Mouse (Mus musculus): Measurements from ENCODE around the gene Exd2. TPM values are rescaled to one million over a fixed set of nuclear protein-coding genes. Genes with fewer than 3 reads are reported as not detected.

Exd2 gene
- total RNA-seq, 2 experiments from 2014 or later: 61.7 to 64.9 TPM

DNA sequence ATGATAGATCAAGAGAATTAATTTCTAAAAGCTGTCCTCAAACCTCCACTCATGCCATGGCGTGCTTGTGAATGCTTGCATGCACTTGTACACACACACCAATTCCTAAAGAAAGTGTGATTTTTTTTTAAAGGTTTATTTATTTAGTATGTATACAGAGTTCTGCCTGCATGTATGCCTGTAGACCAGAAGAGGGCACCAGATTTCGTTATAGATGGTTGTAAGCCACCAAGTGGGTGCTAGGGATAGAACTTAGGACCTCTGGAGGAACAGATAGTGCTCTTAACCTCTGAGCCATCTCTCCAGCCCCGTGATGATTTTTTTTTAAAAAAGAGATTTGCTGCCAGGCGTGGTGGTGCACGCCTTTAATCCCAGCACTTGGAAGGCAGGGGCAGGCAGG lies 30.4 kb downstream of the Exd2 start:
- DNase-seq (ENCODE audit: low spot score in 2 of 2): no peak

GRCm38 (mm10) chr12:80495691-80496090 lies 32.8 kb downstream of the Exd2 start:
- no peak for DNase-seq (ENCODE audit: low spot score in 2 of 2)

DNA sequence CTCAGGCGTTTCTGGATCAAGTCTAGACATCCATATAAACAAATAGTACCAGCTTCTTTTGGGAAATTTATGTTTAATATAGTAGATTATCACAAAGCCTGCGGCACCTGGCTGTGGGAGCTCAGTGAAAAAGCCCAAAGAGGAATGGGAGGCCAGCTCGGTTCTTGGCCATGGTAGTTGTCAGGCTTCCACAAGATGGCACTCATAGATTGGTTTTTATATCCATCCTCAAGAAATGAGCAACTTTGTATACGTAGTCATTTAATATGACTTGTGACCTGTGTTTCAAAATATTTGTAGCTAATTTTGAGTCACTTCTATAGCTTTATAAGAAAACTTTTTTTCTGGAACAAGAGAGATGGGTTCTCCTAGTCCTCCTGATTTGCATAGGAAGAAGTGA lies 35.5 kb downstream of the Exd2 start:
- no peak for DNase-seq (ENCODE audit: low spot score in 2 of 2)

GRCm38 (mm10) chr12:80500506-80500905 lies 37.6 kb downstream of the Exd2 start:
- no peak for DNase-seq (ENCODE audit: low spot score in 2 of 2)

DNA sequence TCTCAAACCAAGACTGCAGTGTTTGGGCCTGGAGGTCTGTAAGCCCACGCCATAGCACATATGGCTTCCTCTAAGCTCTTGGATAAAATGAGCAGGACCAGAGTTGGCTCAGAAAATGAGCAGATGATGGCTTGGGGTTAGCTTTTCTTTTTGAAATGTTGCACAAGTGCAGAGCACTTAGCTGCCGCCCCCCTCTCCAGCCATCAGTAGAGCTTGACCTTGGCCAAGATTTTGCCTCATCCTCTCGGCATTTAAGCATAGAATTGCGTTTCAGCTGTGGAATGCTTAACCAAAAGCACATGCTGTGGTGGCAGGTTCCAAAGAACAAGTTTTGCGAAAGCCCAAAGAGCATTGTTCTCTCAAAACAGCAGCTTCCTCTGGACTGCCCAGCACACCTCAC lies 41.8 kb downstream of the Exd2 start:
- DNase-seq (ENCODE audit: low spot score in 2 of 2): no peak

DNA sequence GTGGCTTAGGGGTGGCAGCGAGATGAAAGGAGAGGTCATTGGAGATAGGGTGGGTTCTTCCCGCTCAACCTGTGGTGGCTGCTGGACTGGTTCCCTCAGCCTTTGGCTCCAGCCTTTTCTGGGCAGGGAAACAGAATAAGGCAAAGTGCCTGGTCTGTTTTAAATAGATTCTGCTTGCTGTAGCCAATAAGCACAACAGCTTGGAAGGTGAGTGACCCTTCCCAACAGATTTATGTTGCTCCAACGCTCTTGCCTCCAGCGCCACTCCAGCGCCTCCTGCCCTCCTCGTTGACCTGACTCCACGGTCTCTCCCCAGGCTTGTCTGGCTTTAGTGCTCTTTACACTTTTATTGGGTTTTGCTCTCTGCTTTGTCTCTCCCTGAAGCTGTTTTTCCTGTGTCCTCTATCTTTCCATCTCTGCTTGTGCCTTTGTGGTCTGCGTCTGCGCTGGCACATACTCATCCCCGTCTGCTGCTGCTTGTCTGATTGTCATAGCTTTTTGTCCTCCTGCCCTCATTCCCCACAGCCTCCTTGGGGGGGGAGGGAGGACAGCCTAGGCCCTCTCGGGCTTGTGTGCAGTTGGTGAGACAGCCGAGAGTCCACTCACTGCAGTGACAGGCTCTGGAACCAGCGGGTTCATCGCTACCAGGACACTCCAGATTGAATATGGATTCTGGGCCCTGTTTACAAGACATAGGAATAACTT lies 44.3 kb downstream of the Exd2 start:
- DNase-seq (ENCODE audit: low spot score in 2 of 2): no peak

GRCm38 (mm10) chr12:80517977-80518376 lies 55.1 kb downstream of the Exd2 start, which contains the start of gene Galnt16:
Gene Galnt16 (plus strand): TSS chr12:80518277.
- DNase-seq (ENCODE audit: low spot score in 2 of 2): no peak

GRCm38 (mm10) chr12:80518393-80518756 lies 55.5 kb downstream of the Exd2 start:
- DNase-seq (ENCODE audit: low spot score in 2 of 2): peak; percentile 41 to 49

DNA sequence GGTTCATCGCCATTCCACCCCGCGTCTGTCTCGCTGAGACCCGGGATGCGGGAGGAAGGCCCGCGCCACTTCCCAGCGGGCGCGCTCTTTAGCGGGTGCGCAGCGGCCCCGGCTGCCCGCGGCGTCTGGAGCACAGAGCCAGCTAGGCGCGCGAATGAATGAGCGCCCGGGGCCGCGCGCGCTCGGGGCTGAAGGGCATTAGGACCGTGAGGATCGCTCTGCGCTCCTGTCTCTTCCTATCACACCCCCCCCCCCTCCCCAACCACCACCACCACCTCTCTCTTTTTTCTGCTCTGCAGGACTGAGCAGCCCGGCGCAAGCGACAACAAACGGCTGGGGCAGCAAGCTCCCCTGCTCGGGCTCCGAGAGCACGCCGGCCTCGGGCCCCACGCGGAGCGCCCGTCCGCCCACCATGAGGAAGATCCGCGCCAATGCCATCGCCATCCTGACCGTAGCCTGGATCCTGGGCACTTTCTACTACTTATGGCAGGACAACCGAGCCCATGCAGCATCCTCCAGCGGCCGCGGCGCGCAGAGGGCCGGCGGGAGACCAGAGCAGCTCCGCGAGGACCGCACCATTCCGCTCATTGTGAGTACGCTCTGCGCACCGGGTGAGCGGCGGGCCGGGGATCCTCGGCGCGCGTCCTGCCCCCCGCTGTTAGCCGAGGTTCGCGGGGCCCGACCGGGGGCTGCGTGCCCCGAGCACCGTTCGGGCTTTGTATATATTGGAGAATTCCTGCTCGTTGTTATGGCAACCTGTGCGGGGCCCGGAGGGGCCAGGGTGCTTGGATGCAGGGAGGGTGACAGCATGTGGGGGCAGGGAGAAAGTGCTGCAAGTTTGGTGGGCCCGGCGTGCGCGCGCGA lies 56.1 kb downstream of the Exd2 start:
- DNase-seq (ENCODE audit: low spot score in 2 of 2): peak; percentile 70 to 76

DNA sequence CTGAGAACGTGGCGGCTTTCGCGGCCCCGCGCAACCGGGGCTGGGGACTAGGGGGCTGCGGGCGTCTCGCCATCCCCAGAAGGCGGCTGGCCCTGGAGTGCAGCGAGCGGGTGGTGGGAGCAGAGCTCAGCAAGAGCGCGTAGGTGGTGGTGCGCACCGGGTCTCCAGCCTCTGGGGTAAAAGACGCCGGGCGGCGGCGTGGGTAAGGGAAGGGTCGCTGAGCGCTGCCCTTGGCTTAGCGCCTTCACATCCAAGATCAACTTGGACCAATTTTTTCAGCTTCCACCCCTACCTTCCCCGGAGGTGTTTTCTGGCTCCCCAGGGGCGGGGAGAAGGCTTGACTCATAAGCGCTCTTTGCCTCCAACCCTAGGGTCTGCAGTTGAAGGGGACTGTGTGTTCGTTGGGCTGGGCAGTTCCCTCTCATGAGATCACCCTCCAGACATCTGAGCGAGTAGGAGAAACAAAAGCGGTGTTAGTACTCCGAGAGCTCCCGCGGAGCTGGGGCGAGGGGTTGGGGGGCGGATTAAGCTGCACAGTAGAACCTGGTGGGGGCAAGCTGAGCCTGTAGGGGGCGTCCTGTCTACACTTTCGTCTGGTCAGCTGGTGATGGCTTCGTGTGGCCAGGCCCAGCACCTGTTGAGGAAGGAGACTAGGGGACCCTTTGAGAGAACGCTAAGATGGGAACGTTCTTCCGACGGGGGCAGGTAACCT lies 56.9 kb downstream of the Exd2 start:
- DNase-seq (ENCODE audit: low spot score in 2 of 2): peak; percentile 83 to 88

DNA sequence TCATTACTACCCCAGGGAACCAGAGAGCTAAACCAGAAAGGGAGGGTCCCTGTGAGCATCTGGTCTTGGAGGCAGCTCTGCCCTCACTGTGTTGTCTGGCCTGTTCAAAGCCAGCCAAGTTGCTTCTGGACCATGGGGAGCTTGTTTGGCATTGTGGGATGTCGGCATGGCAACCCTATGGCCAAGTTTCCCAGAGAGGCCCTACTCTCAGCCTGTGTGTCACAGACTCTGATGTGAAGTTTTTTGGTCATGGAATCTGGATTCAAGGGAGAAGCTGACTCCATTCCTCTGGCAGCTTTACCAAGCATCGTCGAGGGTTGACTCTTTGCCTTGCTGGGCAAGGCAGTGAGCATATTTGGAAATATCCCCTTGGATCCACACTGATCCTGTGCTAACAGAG lies 59.1 kb downstream of the Exd2 start:
- DNase-seq (ENCODE audit: low spot score in 2 of 2): peak in 1 of 2 experiments; percentile 45

DNA sequence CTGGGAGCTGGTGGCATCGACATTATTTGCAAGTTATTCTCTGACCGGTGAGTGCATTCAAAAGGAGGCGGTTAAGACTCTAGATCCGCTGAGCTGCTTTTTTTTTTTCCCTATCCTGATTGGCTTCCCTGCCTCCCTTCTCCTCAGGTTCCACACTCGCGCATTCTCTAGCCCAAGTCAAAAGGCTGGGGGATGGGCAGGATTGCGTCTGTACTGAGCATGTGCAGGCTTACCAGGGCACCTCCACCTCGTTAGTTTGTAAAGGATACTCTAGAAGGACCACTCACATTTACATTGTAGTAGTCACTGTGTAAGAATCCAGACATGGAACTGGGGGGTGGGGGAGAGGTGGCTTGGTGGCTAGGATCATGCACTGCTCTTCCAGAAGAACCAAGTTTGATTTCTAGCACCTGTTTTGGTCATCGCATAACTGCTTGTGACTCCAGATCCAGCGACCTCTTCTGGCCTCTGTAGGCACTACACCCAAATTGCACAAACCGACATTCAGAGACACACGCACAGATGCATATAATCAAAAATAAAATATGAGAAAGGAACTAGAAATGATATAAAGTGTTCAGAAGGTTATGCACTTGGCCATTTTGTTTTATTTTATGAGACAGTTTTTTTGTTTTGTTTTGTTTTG lies 61.5 kb downstream of the Exd2 start:
- no peak for DNase-seq (ENCODE audit: low spot score in 2 of 2)

DNA sequence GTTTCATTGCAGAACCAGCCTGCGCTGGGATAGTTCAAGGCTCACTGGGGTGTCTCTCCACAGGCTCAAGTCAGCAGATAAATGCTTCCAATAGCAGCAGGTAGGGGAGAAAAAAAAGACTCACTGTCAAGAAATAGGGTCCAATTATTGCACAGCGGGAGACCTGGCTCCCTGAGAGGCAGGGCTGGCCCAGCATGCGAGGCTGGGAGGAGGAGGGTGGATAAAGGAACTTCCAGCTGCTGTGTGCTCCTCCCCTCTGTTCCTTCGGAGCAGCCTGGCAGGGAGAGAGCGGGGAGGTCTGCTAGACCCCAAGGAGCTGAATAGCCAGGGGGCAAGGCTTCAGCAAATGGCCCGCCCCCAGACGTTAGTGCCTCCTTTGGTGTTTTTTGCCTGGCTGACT lies 62.6 kb downstream of the Exd2 start:
- no peak for DNase-seq (ENCODE audit: low spot score in 2 of 2)

GRCm38 (mm10) chr12:80526511-80526910 lies 63.6 kb downstream of the Exd2 start:
- DNase-seq (ENCODE audit: low spot score in 2 of 2): no peak

- peak in 1 of 2 experiments; percentile 37 for DNase-seq (ENCODE audit: low spot score in 2 of 2)
Observed at GRCm38 (mm10) chr12:80527727-80528389, 65.0 kb downstream of the Exd2 start.

- DNase-seq (ENCODE audit: low spot score in 2 of 2): no peak
Observed at GRCm38 (mm10) chr12:80530052-80530451, 67.2 kb downstream of the Exd2 start.

DNA sequence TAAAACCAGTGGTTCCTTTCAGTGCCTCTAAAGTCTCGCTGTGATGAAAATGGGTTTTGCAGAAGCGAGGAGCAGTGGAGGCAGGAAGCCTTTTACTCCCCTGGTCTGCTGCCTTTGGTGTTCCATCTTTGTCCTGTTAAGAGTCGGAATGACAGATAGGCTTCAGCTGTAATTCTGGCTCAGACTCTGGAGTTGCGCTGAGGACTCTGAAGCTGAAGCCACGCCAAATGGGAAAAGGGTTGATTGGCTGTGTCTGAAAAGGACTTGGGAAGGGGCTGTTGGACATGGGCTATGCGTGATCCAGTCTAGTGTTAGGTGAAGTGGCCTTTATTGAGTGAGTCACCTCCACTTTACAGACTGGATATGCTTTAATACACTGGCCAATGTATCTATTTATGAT lies 67.7 kb downstream of the Exd2 start:
- DNase-seq (ENCODE audit: low spot score in 2 of 2): no peak

DNA sequence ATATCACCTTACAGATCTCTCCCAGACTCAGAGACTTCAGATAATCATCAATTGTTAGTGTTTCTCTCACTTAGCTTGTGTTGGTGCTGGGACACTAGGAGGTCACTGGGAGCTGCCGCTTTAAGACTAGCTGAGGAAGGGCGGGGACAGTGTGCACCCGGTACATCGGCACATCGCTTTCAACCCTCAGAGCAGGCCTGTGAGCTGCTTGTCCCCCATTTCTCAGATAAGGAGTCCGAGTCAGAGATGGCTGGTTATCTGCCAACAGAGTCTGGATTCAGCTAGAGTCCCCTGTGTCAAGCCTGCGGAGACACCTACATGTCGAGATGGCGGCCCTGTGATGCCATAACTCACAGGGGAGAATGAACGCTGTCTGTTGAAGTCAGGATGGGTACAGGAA lies 68.7 kb downstream of the Exd2 start:
- DNase-seq (ENCODE audit: low spot score in 2 of 2): no peak

DNA sequence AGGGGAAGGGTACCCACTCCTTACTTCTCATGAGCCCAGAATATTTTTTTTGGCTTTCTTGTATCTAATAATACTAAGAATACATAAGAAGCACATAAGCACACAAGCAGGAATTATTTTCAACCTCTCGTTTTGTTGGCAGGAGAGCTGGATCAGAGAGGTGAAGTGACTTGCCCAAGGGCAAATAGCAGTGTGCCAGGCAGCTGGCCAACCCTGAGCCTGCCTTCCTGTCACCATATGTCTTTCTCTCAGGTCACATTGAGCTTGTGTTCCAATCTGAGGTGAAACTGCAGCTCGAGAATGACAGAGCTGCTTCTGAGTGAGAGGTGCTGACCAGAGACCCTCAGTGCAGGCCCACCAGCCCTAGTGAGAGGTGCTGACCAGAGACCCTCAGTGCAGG lies 71.0 kb downstream of the Exd2 start:
- DNase-seq (ENCODE audit: low spot score in 2 of 2): no peak

GRCm38 (mm10) chr12:80537313-80537712 lies 74.4 kb downstream of the Exd2 start:
- DNase-seq (ENCODE audit: low spot score in 2 of 2): no peak

GRCm38 (mm10) chr12:80538311-80538710 lies 75.4 kb downstream of the Exd2 start:
- DNase-seq (ENCODE audit: low spot score in 2 of 2): no peak

Data from layer of hippocampus, postnatal 10 days (tissue).